Mouse (Mus musculus): ENCODE data around the gene Plb1.

The Plb1 gene

GRCm38 (mm10) chr5:32232474-32232873 is at the start of gene Plb1:
Plb1 (plus strand) TSS chr5:32232708.
- DNase-seq (ENCODE audit: extremely low spot score): no peak

- no peak for DNase-seq (ENCODE audit: extremely low spot score)
These were observed 49.5 kb upstream of the Plb1 start for GRCm38 (mm10) chr5:32182885-32183629.

- no peak for DNase-seq (ENCODE audit: extremely low spot score)
These were observed 44.8 kb upstream of the Plb1 start for GRCm38 (mm10) chr5:32187717-32188116.

- no peak for DNase-seq (ENCODE audit: extremely low spot score)
These were observed 41.2 kb upstream of the Plb1 start for GRCm38 (mm10) chr5:32191259-32191658.

- DNase-seq (ENCODE audit: extremely low spot score): no peak
These were observed 40.3 kb upstream of the Plb1 start for GRCm38 (mm10) chr5:32192016-32192845.

GRCm38 (mm10) chr5:32194236-32194635 is 38.3 kb upstream of the Plb1 start:
- no peak for DNase-seq (ENCODE audit: extremely low spot score)

GRCm38 (mm10) chr5:32195857-32196609 is 36.5 kb upstream of the Plb1 start:
- DNase-seq (ENCODE audit: extremely low spot score): no peak

GRCm38 (mm10) chr5:32197698-32198097 is 34.8 kb upstream of the Plb1 start:
- peak; percentile 87 for DNase-seq (ENCODE audit: extremely low spot score)

- no peak for DNase-seq (ENCODE audit: extremely low spot score)
These were observed 33.4 kb upstream of the Plb1 start for GRCm38 (mm10) chr5:32199136-32199535.

GRCm38 (mm10) chr5:32199594-32199993 is 32.9 kb upstream of the Plb1 start:
- no peak for DNase-seq (ENCODE audit: extremely low spot score)

GRCm38 (mm10) chr5:32204653-32205052 is 27.9 kb upstream of the Plb1 start:
- DNase-seq (ENCODE audit: extremely low spot score): no peak

- no peak for DNase-seq (ENCODE audit: extremely low spot score)
These were observed 25.8 kb upstream of the Plb1 start for GRCm38 (mm10) chr5:32206726-32207125.

- DNase-seq (ENCODE audit: extremely low spot score): no peak
These were observed 24.0 kb upstream of the Plb1 start for GRCm38 (mm10) chr5:32208460-32208859.

- no peak for DNase-seq (ENCODE audit: extremely low spot score)
These were observed 21.5 kb upstream of the Plb1 start for GRCm38 (mm10) chr5:32211011-32211410.

- no peak for DNase-seq (ENCODE audit: extremely low spot score)
These were observed 18.8 kb upstream of the Plb1 start for GRCm38 (mm10) chr5:32213746-32214145.

GRCm38 (mm10) chr5:32215510-32215909 is 17.0 kb upstream of the Plb1 start:
- DNase-seq (ENCODE audit: extremely low spot score): peak; percentile 57

- no peak for DNase-seq (ENCODE audit: extremely low spot score)
These were observed 16.0 kb upstream of the Plb1 start for GRCm38 (mm10) chr5:32216465-32216864.

GRCm38 (mm10) chr5:32217477-32217876 is 15.0 kb upstream of the Plb1 start:
- no peak for DNase-seq (ENCODE audit: extremely low spot score)

GRCm38 (mm10) chr5:32230372-32230771 is 2.1 kb upstream of the Plb1 start:
- peak; percentile 41 for DNase-seq (ENCODE audit: extremely low spot score)

- DNase-seq (ENCODE audit: extremely low spot score): no peak
These were observed 6.8 kb downstream of the Plb1 start for GRCm38 (mm10) chr5:32239337-32239736.

GRCm38 (mm10) chr5:32240741-32241140 is 8.2 kb downstream of the Plb1 start:
- no peak for DNase-seq (ENCODE audit: extremely low spot score)

- DNase-seq (ENCODE audit: extremely low spot score): no peak
These were observed 10.9 kb downstream of the Plb1 start for GRCm38 (mm10) chr5:32243286-32243885.

Data from embryo, embryonic 9.5 days (tissue).